Mouse (Mus musculus) heart, embryonic 12.5 days (tissue): ENCODE measurements around the gene Cntn2. TPM values are rescaled to one million over a fixed set of nuclear protein-coding genes. Genes with fewer than 3 reads are reported as not detected.
"Not testable (repeated sequence)": the region's sequence is repeated elsewhere in the genome, so short reads cannot be mapped to it uniquely, and the experiment has no call there.

Source experiments
- ATAC-seq: fragments of 200-750 bp; cut with Nextera tagmentation; 2 replicates; pipeline ENCODE4 v1.8.0; 2017; ENCODE audit warnings: moderate TSS enrichment, moderate library complexity; ENCODE audit not compliant: insufficient number of reproducible peaks, low FRiP score
- H3K27ac ChIP-seq: fragments of 300-500 bp; sonication (generic); 2 replicates; pipeline ENCODE4 v1.5.1; 2016; ENCODE audit warnings: mild to moderate bottlenecking, moderate library complexity; ENCODE audit not compliant: poor library complexity, severe bottlenecking
- H3K27me3 ChIP-seq: fragments of 300-500 bp; sonication (generic); replicated peaks from 2 replicates; pipeline ENCODE4 v1.6.1; 2016; ENCODE audit warnings: mild to moderate bottlenecking, moderate library complexity
- H3K36me3 ChIP-seq: fragments of 300-500 bp; sonication (generic); 2 replicates; pipeline ENCODE4 v1.6.1; 2016; ENCODE audit warnings: mild to moderate bottlenecking, moderate library complexity
- H3K4me1 ChIP-seq: fragments of 300-500 bp; sonication (generic); replicated peaks from 2 replicates; pipeline ENCODE4 v1.6.1; 2016; ENCODE audit warnings: mild to moderate bottlenecking
- H3K4me2 ChIP-seq: fragments of 300-500 bp; sonication (generic); 2 replicates; pipeline ENCODE4 v1.6.1; 2016; ENCODE audit warnings: mild to moderate bottlenecking, moderate library complexity
- H3K4me3 ChIP-seq: fragments of 300-500 bp; sonication (generic); 2 replicates; pipeline ENCODE4 v1.5.1; 2016; ENCODE audit warnings: mild to moderate bottlenecking
- H3K9ac ChIP-seq: fragments of 300-500 bp; sonication (generic); 2 replicates; pipeline ENCODE4 v1.6.1; 2016; ENCODE audit warnings: mild to moderate bottlenecking, moderate library complexity
- H3K9me3 ChIP-seq: fragments of 300-500 bp; sonication (generic); replicated peaks from 2 replicates; pipeline ENCODE4 v1.6.1; 2016; ENCODE audit warnings: mild to moderate bottlenecking, moderate library complexity
- WGBS: fragments of 180-500 bp; shearing (Covaris S2); methylation state at CpG from one replicate; pipeline ENCODE4 v1.1.7; 2016; 5-methylcytosine and 5-hydroxymethylcytosine counted together
- polyA plus RNA-seq: library from polyadenylated mRNA; unstranded; fragments of >200 nt; fragmentation: Nextera tagmentation; extraction: Ambion mirVana; gene quantifications from 2 replicates; pipeline ENCODE4 v1.2.1, GENCODE M21; 2016

The Cntn2 gene
- polyA plus RNA-seq, 1 experiment from 2014 or later, result 0.20 TPM

DNA sequence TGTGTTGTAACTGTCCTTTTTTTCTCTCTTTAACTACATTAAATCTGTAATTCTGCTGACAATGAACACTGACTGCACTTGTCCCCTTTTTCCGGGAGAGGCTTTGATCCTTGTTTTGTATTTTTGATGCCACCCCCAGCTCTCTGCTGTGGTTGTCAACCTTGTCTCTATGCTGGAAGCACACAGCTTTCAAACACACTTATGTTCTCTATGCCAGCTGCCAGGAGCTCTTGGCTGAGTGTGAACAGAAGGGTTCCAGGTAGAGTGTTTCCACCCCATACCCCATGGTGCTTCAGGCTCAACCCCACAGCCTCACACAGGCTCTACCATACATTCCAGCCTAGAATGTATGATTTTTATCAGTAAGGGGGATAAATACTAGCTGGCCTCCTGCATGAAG, 68.6 kb downstream of the Cntn2 start:
- Histone ChIP-seq H3K4me3 (no peak overlapping the region), H3K27ac (no peak overlapping the region), H3K4me1 (peaks cover 18% of the 10 kb centered on the region), H3K9me3 (no peaks in the 10 kb centered on the region), H3K4me2 (no peak overlapping the region), H3K27me3 (no peaks in the 10 kb centered on the region), H3K36me3 (no peaks in the 10 kb centered on the region), H3K9ac (no peak overlapping the region)
- WGBS, result 72% methylated on average over 1 of the region's 1 CpGs
- no peak for ATAC-seq

GRCm38 (mm10) chr1:132472537-132472936, 70.5 kb downstream of the Cntn2 start:
- Histone ChIP-seq H3K36me3 (no peaks in the 10 kb centered on the region), H3K9ac (no peak overlapping the region), H3K4me2 (no peak overlapping the region), H3K4me1 (peaks cover 17% of the 10 kb centered on the region), H3K27me3 (no peaks in the 10 kb centered on the region), H3K9me3 (no peaks in the 10 kb centered on the region), H3K4me3 (no peak overlapping the region), H3K27ac (no peak overlapping the region)
- 57% methylated on average over 5 of the region's 5 CpGs for WGBS
- ATAC-seq, result no peak

GRCm38 (mm10) chr1:132471499-132471898, 71.6 kb downstream of the Cntn2 start:
- Histone ChIP-seq H3K4me3 (no peak overlapping the region), H3K27ac (no peak overlapping the region), H3K9ac (no peak overlapping the region), H3K4me1 (peaks cover 17% of the 10 kb centered on the region), H3K27me3 (no peaks in the 10 kb centered on the region), H3K36me3 (peaks cover 7% of the 10 kb centered on the region), H3K4me2 (no peak overlapping the region), H3K9me3 (no peaks in the 10 kb centered on the region)
- 88% methylated on average over 5 of the region's 5 CpGs for WGBS
- ATAC-seq, result no peak

GRCm38 (mm10) chr1:132471032-132471431, 72.0 kb downstream of the Cntn2 start:
- no peak overlapping the region for H3K4me2 ChIP-seq
- peaks cover 17% of the 10 kb centered on the region for H3K4me1 ChIP-seq
- H3K36me3 ChIP-seq, result peaks cover 7% of the 10 kb centered on the region
- no peak overlapping the region for H3K27ac ChIP-seq
- no peak overlapping the region for H3K4me3 ChIP-seq
- no peaks in the 10 kb centered on the region for H3K9me3 ChIP-seq
- ATAC-seq, result no peak
- no peak overlapping the region for H3K9ac ChIP-seq
- no peaks in the 10 kb centered on the region for H3K27me3 ChIP-seq
- 84% methylated on average over 2 of the region's 2 CpGs for WGBS

- not testable (repeated sequence) for H3K36me3 ChIP-seq, H3K9me3 ChIP-seq, H3K9ac ChIP-seq, H3K4me2 ChIP-seq, H3K27ac ChIP-seq, H3K4me3 ChIP-seq, H3K27me3 ChIP-seq, ATAC-seq
- peaks cover 12% of the 10 kb centered on the region for H3K4me1 ChIP-seq
- WGBS, result 97% methylated on average over 1 of the region's 1 CpGs
These were observed 73.0 kb downstream of the Cntn2 start for GRCm38 (mm10) chr1:132470031-132470430.

DNA sequence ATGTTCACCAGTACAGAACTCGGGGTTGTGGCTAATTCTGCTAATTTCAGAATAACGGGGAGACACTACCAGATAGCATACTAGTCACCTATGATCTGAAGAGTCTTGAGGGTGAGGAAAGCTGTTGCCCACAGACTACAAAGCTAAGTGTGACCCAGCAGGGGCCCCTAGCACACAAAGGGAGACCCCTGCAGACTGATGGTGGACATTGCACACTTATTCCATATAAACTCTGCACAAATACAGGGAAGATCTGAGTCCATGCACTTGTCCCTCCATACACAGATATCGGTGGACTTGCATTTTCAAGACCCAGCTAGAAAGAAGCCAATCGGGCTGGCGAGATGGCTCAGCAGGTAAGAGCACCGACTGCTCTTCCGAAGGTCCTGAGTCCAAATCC, 73.5 kb downstream of the Cntn2 start:
- no peak overlapping the region for H3K9ac ChIP-seq
- WGBS, result 90% methylated on average over 7 of the region's 7 CpGs
- H3K4me3 ChIP-seq, result no peak overlapping the region
- H3K36me3 ChIP-seq, result peaks cover 9% of the 10 kb centered on the region
- H3K9me3 ChIP-seq, result no peaks in the 10 kb centered on the region
- peaks cover 12% of the 10 kb centered on the region for H3K4me1 ChIP-seq
- no peak for ATAC-seq
- H3K4me2 ChIP-seq, result no peak overlapping the region
- H3K27me3 ChIP-seq, result no peaks in the 10 kb centered on the region
- no peak overlapping the region for H3K27ac ChIP-seq

DNA sequence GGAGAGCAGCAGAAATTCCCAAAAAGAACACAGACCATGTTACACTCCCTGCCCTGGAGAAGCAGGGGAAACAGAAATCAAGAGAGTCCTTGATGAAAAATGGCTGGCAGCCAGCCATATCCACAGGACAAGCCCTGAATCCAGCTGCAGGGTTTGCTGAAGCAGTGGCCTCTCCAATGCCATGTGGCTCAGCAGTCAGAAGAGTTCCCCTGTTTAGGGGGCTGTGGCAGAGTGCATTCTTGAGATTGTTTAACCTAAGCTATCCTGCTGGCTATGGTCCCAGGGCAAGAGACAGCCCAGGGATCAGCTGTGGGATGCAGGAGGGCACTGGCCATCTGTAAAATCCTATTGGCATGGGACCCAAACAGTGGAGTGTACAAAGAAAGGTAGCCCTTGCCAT, 74.1 kb downstream of the Cntn2 start:
- Histone ChIP-seq H3K4me3 (no peak overlapping the region), H3K36me3 (peaks cover 14% of the 10 kb centered on the region), H3K27ac (0 out of 2 replicates have a peak overlapping the region, but pooled peaks have one; percentile 13), H3K9ac (no peak overlapping the region), H3K4me1 (peaks cover 12% of the 10 kb centered on the region), H3K27me3 (no peaks in the 10 kb centered on the region), H3K9me3 (no peaks in the 10 kb centered on the region), H3K4me2 (no peak overlapping the region)
- peak; percentile 57; the same call in 1 of the 2 replicates for ATAC-seq

GRCm38 (mm10) chr1:132464651-132465050, 78.4 kb downstream of the Cntn2 start:
- Histone ChIP-seq H3K36me3 (peaks cover 49% of the 10 kb centered on the region), H3K27ac (no peak overlapping the region), H3K4me2 (no peak overlapping the region), H3K27me3 (no peaks in the 10 kb centered on the region), H3K9ac (no peak overlapping the region), H3K4me1 (peaks cover 12% of the 10 kb centered on the region), H3K9me3 (no peaks in the 10 kb centered on the region), H3K4me3 (no peak overlapping the region)
- WGBS, result 78% methylated on average over 5 of the region's 5 CpGs
- ATAC-seq, result no peak

Other genes starting within 250 kb of the Cntn2 start
- gene Klhdc8a, start 244.6 kb downstream of the Cntn2 start, polyA plus RNA-seq, result 0.55 and 0.81 TPM in 2 replicates
- gene Nuak2, start 227.1 kb downstream of the Cntn2 start, polyA plus RNA-seq, result 2.6 and 3.1 TPM in 2 replicates
- gene Tmcc2, start 152.0 kb downstream of the Cntn2 start, polyA plus RNA-seq, result 51.1 and 52.9 TPM in 2 replicates
- gene Dstyk, start 125.7 kb downstream of the Cntn2 start, polyA plus RNA-seq, result 13.6 and 14.2 TPM in 2 replicates
- gene Rbbp5, start 65.9 kb downstream of the Cntn2 start, polyA plus RNA-seq, result 34.2 and 37.8 TPM in 2 replicates
- gene Tmem81, start 37.0 kb downstream of the Cntn2 start, polyA plus RNA-seq, result 1.3 TPM in 2 replicates
- 0.18 and 0.46 TPM in 2 replicates for gene Nfasc, start 198.5 kb upstream of the Cntn2 start, polyA plus RNA-seq